Mouse (Mus musculus): ENCODE measurements at regions not wholly inside any gene's neighbourhood (a gene's known extent, or its start where the extent isn't known, plus 50 kb on each side); places are given as distances from the start of the nearest gene placed in this dataset.

DNA sequence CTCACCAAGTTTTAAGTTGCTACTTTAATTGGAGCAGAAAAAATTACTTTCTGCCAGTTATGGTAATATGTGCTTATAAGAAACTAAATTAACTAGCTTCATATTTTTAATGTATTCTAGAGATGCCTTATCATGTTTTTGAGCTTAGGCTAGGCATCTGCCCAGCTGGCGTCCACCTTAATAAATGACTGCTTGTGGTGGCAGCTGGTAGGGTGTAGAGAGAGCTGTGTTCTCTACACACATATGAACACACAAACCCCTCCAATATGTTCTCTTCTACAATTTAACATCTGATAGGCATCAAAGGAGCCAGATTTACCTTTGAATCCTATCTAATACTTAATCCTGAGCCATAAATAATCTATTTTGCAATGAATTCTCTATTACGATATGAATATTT lies 173.4 kb downstream of the Gm4340 start:
- no peaks in the 10 kb centered on the region for H3K4me1 ChIP-seq (replicated peaks; ENCODE audit: control insufficient read depth, insufficient read depth)
- H3K36me3 ChIP-seq (ENCODE audit: control insufficient read depth, insufficient read depth, low read length): no peaks in the 10 kb centered on the region
- no peak overlapping the region for H3K4me3 ChIP-seq (ENCODE audit: low read depth, low read length)
- TF ChIP-seq EP300 (optimal IDR thresholded peaks at IDR 0.05): no peak
- no peak for TF ChIP-seq CTCF (IDR thresholded peaks at IDR 0.05; ENCODE audit: low read depth)
- H3K27me3 ChIP-seq (ENCODE audit: control insufficient read depth, insufficient read depth, low read length): no peaks in the 10 kb centered on the region
- no peaks in the 10 kb centered on the region for H3K9me3 ChIP-seq (ENCODE audit: control insufficient read depth, low read length)
- WGBS: 89% methylated on average over 2 of the region's 2 CpGs
- no peak overlapping the region for H3K9ac ChIP-seq (ENCODE audit: low read length)
- ATAC-seq (ENCODE audit: low FRiP score, low TSS enrichment) (no peak), DNase-seq (ENCODE audit: low spot score) (no peak)
- H3K4me2 ChIP-seq (replicated peaks; ENCODE audit: low read depth): no peak overlapping the region
- no peak overlapping the region for H3K27ac ChIP-seq (replicated peaks)

DNA sequence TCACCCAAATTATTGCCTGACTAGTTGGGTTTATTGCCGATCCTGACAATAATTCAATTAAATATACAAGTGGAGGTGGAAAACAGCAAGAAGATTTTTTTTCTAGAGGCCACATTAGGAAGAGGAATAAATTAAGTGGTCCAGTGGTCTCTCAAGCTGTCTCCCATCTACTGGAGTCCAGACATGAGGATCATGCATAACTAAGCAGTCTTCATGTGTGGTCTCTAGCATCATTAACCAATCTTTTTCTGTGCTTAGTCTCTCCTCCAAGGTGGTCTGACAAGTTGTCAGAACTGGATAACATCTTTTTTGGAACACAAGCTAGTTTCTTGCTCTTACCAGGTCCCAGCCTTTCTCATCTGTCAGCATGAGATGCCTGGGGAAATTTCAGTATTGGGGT lies 180.7 kb downstream of the Gm4340 start:
- no peak for TF ChIP-seq EP300 (optimal IDR thresholded peaks at IDR 0.05)
- TF ChIP-seq CTCF (IDR thresholded peaks at IDR 0.05; ENCODE audit: low read depth): no peak
- Histone ChIP-seq H3K27me3 (ENCODE audit: control insufficient read depth, insufficient read depth, low read length) (no peaks in the 10 kb centered on the region), H3K9me3 (ENCODE audit: control insufficient read depth, low read length) (no peaks in the 10 kb centered on the region), H3K4me3 (ENCODE audit: low read depth, low read length) (no peak overlapping the region), H3K9ac (ENCODE audit: low read length) (no peak overlapping the region), H3K36me3 (ENCODE audit: control insufficient read depth, insufficient read depth, low read length) (no peaks in the 10 kb centered on the region), H3K4me2 (replicated peaks; ENCODE audit: low read depth) (no peak overlapping the region), H3K27ac (replicated peaks) (no peak overlapping the region), H3K4me1 (replicated peaks; ENCODE audit: control insufficient read depth, insufficient read depth) (no peaks in the 10 kb centered on the region)
- 78% methylated on average over 1 of the region's 1 CpGs for WGBS
- ATAC-seq (ENCODE audit: low FRiP score, low TSS enrichment): no peak
- no peak for DNase-seq (ENCODE audit: low spot score)

DNA sequence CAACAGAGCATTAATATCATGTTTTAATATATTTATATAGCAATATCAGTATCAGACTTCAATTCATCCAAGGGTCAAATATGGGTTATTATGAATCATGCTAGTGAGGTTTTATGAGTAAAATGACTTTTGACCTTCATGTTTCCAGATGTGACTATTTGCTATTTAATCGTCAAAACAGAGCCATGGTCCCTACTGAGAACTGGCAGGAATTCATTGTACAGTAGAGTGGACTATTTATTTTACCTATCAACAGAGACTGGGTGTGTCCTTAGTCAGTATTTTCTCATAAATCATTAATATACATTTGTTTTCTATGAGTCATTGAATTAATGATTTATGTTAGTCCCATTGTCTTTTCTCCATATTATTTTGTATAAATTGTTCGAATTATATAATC lies 194.4 kb downstream of the Gm4340 start:
- no peaks in the 10 kb centered on the region for H3K36me3 ChIP-seq (ENCODE audit: control insufficient read depth, insufficient read depth, low read length)
- H3K9ac ChIP-seq (ENCODE audit: low read length): no peak overlapping the region
- TF ChIP-seq CTCF (IDR thresholded peaks at IDR 0.05; ENCODE audit: low read depth) (no peak), EP300 (optimal IDR thresholded peaks at IDR 0.05) (no peak)
- WGBS: 48% methylated on average over 2 of the region's 2 CpGs
- ATAC-seq (ENCODE audit: low FRiP score, low TSS enrichment) (no peak; the same call in 1 of the 2 replicates), DNase-seq (ENCODE audit: low spot score) (no peak)
- H3K27me3 ChIP-seq (ENCODE audit: control insufficient read depth, insufficient read depth, low read length): no peaks in the 10 kb centered on the region
- H3K27ac ChIP-seq (replicated peaks): no peak overlapping the region
- no peak overlapping the region for H3K4me2 ChIP-seq (replicated peaks; ENCODE audit: low read depth)
- H3K4me1 ChIP-seq (replicated peaks; ENCODE audit: control insufficient read depth, insufficient read depth): no peaks in the 10 kb centered on the region
- H3K4me3 ChIP-seq (ENCODE audit: low read depth, low read length): no peak overlapping the region
- no peaks in the 10 kb centered on the region for H3K9me3 ChIP-seq (ENCODE audit: control insufficient read depth, low read length)

DNA sequence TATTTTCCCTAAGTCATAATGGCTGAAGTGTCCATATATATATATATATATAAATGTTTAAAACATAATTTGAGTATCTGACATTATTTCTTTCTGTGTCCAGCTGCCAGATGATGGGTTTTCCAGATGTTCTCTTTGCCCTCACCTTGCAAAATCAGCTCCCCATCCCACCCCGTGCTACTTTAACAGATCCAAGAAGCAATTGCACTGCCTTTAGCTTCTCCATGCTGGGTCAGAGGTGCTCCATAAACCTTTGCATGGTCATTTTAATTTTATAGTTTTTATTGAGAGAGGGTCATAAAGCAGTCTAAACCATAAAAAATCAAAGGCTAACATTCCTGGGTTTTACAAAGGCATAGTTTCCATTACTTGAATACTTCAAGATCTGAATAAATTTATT lies 201.9 kb downstream of the Gm4340 start:
- no peak overlapping the region for H3K9ac ChIP-seq (ENCODE audit: low read length)
- ATAC-seq (ENCODE audit: low FRiP score, low TSS enrichment) (no peak), DNase-seq (ENCODE audit: low spot score) (no peak)
- no peaks in the 10 kb centered on the region for H3K36me3 ChIP-seq (ENCODE audit: control insufficient read depth, insufficient read depth, low read length)
- H3K27ac ChIP-seq (replicated peaks): no peak overlapping the region
- H3K9me3 ChIP-seq (ENCODE audit: control insufficient read depth, low read length): no peaks in the 10 kb centered on the region
- no peak overlapping the region for H3K4me2 ChIP-seq (replicated peaks; ENCODE audit: low read depth)
- H3K4me1 ChIP-seq (replicated peaks; ENCODE audit: control insufficient read depth, insufficient read depth): no peaks in the 10 kb centered on the region
- H3K4me3 ChIP-seq (ENCODE audit: low read depth, low read length): no peak overlapping the region
- no peak for TF ChIP-seq EP300 (optimal IDR thresholded peaks at IDR 0.05)
- TF ChIP-seq CTCF (IDR thresholded peaks at IDR 0.05; ENCODE audit: low read depth): no peak
- 91% methylated on average over 1 of the region's 1 CpGs for WGBS
- no peaks in the 10 kb centered on the region for H3K27me3 ChIP-seq (ENCODE audit: control insufficient read depth, insufficient read depth, low read length)

DNA sequence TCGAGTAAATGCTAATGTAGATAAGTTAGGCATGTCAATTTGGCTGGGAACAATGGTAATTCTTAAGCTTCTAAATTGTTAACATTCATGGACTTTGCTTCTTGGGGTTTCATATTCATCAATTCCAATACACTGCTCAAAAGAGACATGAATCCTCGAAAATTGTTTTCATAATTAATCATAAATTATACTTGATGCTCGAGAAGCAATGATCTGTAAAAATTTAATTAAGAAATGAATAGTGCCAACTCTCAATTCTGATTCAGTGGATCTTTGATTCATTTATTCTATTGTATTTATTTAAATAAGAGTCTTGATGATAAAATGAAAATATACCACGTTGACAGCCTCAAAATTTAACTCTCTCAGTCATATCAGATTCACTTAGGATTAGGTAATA lies 214.9 kb downstream of the Gm4340 start:
- H3K27me3 ChIP-seq (ENCODE audit: control insufficient read depth, insufficient read depth, low read length): no peaks in the 10 kb centered on the region
- no peak overlapping the region for H3K9ac ChIP-seq (ENCODE audit: low read length)
- TF ChIP-seq EP300 (optimal IDR thresholded peaks at IDR 0.05): no peak
- no peak for TF ChIP-seq CTCF (IDR thresholded peaks at IDR 0.05; ENCODE audit: low read depth)
- no peaks in the 10 kb centered on the region for H3K9me3 ChIP-seq (ENCODE audit: control insufficient read depth, low read length)
- DNase-seq (ENCODE audit: low spot score): no peak
- no peak for ATAC-seq (ENCODE audit: low FRiP score, low TSS enrichment)
- H3K4me2 ChIP-seq (replicated peaks; ENCODE audit: low read depth): no peak overlapping the region
- H3K4me3 ChIP-seq (ENCODE audit: low read depth, low read length): no peak overlapping the region
- no peaks in the 10 kb centered on the region for H3K4me1 ChIP-seq (replicated peaks; ENCODE audit: control insufficient read depth, insufficient read depth)
- no peak overlapping the region for H3K27ac ChIP-seq (replicated peaks)
- no peaks in the 10 kb centered on the region for H3K36me3 ChIP-seq (ENCODE audit: control insufficient read depth, insufficient read depth, low read length)
- WGBS: 60% methylated on average over 4 of the region's 4 CpGs

DNA sequence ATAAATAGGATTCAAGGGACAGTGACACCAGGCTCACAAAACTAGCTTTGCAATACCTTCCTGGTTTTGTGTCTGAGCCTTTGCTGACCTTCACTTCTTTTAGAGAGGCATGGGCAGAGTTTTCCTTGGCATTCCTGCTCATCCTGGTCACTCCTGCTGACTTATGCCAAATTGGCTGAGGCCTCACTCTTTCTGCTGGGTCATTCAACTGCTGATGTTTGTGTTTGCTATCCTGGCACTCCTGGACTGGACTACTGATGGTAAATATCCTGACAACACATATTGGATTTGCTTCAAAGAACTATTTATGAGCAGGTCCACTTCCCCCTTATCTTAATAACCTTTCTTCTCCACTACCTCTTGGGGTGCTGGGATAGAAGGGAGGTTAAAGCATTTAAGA lies 228.7 kb downstream of the Gm4340 start:
- Histone ChIP-seq H3K4me3 (ENCODE audit: low read depth, low read length) (no peak overlapping the region), H3K9ac (ENCODE audit: low read length) (no peak overlapping the region), H3K4me1 (replicated peaks; ENCODE audit: control insufficient read depth, insufficient read depth) (no peaks in the 10 kb centered on the region), H3K9me3 (ENCODE audit: control insufficient read depth, low read length) (no peaks in the 10 kb centered on the region), H3K27me3 (ENCODE audit: control insufficient read depth, insufficient read depth, low read length) (no peaks in the 10 kb centered on the region), H3K27ac (replicated peaks) (no peak overlapping the region), H3K36me3 (ENCODE audit: control insufficient read depth, insufficient read depth, low read length) (no peaks in the 10 kb centered on the region), H3K4me2 (replicated peaks; ENCODE audit: low read depth) (no peak overlapping the region)
- ATAC-seq (ENCODE audit: low FRiP score, low TSS enrichment): no peak
- DNase-seq (ENCODE audit: low spot score): no peak
- no peak for TF ChIP-seq EP300 (optimal IDR thresholded peaks at IDR 0.05)
- TF ChIP-seq CTCF (IDR thresholded peaks at IDR 0.05; ENCODE audit: low read depth): no peak
